Mouse (Mus musculus) liver, embryonic 14.5 days (tissue): Measurements from ENCODE around the gene Nup133. TPM values are rescaled to one million over a fixed set of nuclear protein-coding genes. Genes with fewer than 3 reads are reported as not detected.

ENCODE experiments used
- ATAC-seq: fragments of 200-750 bp; cut with Nextera tagmentation; 2 replicates; pipeline ENCODE4 v1.8.0; 2017; ENCODE audit warnings: moderate number of reproducible peaks, mild to moderate bottlenecking, moderate library complexity; ENCODE audit not compliant: insufficient read depth
- DNase-seq, 3 experiments: peaks; one replicate each; pipeline ENCODE4 v3.0.0-alpha.2; 2012 to 2013; ENCODE audit warnings: low read depth in 3 of 3, low spot score in 3 of 3
- H3K27ac ChIP-seq: fragments of 300-500 bp; sonication (generic); 2 replicates; pipeline ENCODE4 v1.5.1; 2014; ENCODE audit warnings: moderate library complexity, mild to moderate bottlenecking, control low read depth, inconsistent platforms
- H3K27me3 ChIP-seq: fragments of 300-500 bp; sonication (generic); 2 replicates; pipeline ENCODE4 v1.6.1; 2014; ENCODE audit warnings: mild to moderate bottlenecking, low read length, moderate library complexity; ENCODE audit not compliant: control insufficient read depth, insufficient read depth
- H3K36me3 ChIP-seq: fragments of 300-500 bp; sonication (generic); replicated peaks from 2 replicates; pipeline ENCODE4 v1.6.1; 2014; ENCODE audit warnings: low read depth; ENCODE audit not compliant: control insufficient read depth, insufficient read depth
- H3K4me1 ChIP-seq, 2 experiments: fragments of 200-500 bp in 1 of 2; fragments of 300-500 bp in 1 of 2; sonication (generic) in 1 of 2; replicated peaks; 2 replicates each; pipeline ENCODE4 v1.6.1; 2012 to 2014; ENCODE audit warnings: antibody characterized with exemption in 1 of 2, inconsistent platforms in 1 of 2, low read length in 1 of 2; ENCODE audit not compliant: control insufficient read depth in 2 of 2, insufficient read depth in 2 of 2
- H3K4me2 ChIP-seq: fragments of 300-500 bp; sonication (generic); 2 replicates; pipeline ENCODE4 v1.6.1; 2014; ENCODE audit warnings: low read depth, mild to moderate bottlenecking, control low read depth, moderate library complexity
- H3K4me3 ChIP-seq, 2 experiments: fragments of 200-500 bp in 1 of 2; fragments of 300-500 bp in 1 of 2; sonication (generic) in 1 of 2; 2 replicates each; pipeline ENCODE4 v1.5.1; 2012 to 2014; ENCODE audit warnings: low read depth in 2 of 2, low read length in 2 of 2, mild to moderate bottlenecking in 2 of 2, control low read depth in 1 of 2, inconsistent platforms in 1 of 2, moderate library complexity in 1 of 2; ENCODE audit not compliant: insufficient read depth in 1 of 2
- H3K9ac ChIP-seq: fragments of 300-500 bp; sonication (generic); replicated peaks from 2 replicates; pipeline ENCODE4 v1.6.1; 2014; ENCODE audit warnings: mild to moderate bottlenecking, control low read depth, moderate library complexity
- H3K9me3 ChIP-seq: fragments of 300-500 bp; sonication (generic); 2 replicates; pipeline ENCODE4 v1.6.1; 2016; ENCODE audit warnings: low read length, mixed read lengths; ENCODE audit not compliant: control insufficient read depth
- CTCF ChIP-seq: IDR thresholded peaks from 2 replicates; pipeline ENCODE4 v1.5.1; 2016; ENCODE audit warnings: antibody characterized with exemption, low read depth, control low read depth
- EP300 ChIP-seq: IDR thresholded peaks from 2 replicates; pipeline ENCODE4 v1.6.1; 2016; ENCODE audit warnings: antibody characterized with exemption, low read depth
- WGBS: fragments of 180-500 bp; shearing (Covaris S2); extraction: QIAGEN DNeasy Blood & Tissue Kit; methylation state at CpG from one replicate; pipeline ENCODE4 v1.1.7; 2014; ENCODE audit not compliant: insufficient replicate concordance; 5-methylcytosine and 5-hydroxymethylcytosine counted together
- polyA plus RNA-seq, 2 experiments: library from polyadenylated mRNA; depleted of rRNA in 1 of 2; stranded (reverse) in 1 of 2; unstranded in 1 of 2; fragments of >200 nt; fragmentation: Nextera tagmentation in 1 of 2; extraction: Ambion mirVana in 1 of 2; gene quantifications; 2 replicates each; pipeline versions ENCODE4 v1.2.1 to v1.2.3; 2012 to 2014

Gene Nup133
- polyA plus RNA-seq, 2 experiments, result 17.6 to 23.3 TPM

DNA sequence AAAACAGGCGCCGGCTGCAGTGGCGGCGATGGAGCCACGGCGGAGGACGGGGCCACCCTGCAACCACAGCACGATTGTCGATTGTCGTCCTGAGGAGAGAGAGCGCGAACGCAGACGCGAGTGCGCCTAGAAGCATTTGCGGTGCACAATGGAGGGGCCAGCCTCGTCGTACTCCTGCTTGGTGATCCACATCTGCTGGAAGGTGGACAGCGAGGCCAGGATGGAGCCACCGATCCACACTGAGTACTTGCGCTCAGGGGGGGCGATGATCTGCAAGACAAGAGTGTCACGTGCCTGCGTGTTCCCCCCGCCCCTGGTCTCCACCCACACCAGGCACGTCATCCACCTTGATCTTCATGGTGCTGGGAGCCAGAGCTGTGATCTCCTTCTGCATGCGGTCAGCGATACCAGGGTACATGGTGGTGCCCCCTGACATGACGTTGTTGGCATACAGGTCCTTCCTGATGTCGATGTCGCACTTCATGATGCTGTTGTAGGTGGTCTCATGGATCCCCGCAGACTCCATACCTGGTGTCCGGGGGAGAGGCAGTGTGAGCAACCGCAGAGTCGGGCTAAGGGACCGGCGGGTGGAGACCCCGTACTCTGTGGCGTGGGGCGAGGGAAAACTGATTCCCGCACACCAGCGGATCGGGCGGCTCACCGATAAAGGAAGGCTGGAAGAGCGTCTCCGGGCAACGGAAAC, 57.0 kb downstream of the Nup133 start:
- 4% methylated on average over 49 of the region's 49 CpGs for WGBS

DNA sequence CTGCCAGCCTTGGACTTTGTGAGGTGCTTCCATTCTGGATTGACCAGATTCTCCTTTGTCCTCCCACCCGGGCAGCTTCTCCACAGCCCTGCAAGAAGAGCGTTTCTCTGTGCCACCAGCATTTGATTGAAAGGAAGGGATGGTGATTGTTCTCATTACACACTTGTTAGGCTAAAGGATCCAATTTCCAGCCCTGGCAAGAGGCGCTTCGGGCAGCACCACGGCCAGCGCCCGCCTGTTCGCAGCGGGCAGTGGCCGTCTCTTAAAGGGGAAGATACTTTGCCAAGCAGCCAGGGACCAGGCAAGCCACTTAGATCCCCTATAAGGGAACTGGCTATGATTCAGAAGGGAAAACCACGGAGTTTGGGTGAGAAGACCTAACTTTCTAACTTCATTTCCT, 57.8 kb downstream of the Nup133 start:
- no peak overlapping the region for H3K9ac ChIP-seq
- no peaks in the 10 kb centered on the region for H3K36me3 ChIP-seq
- no peaks in the 10 kb centered on the region for H3K4me1 ChIP-seq
- H3K4me2 ChIP-seq, result no peak overlapping the region
- TF ChIP-seq CTCF (no peak), EP300 (no peak)
- H3K4me3 ChIP-seq, result no peak overlapping the region
- H3K27me3 ChIP-seq, result peaks cover 55% of the 10 kb centered on the region
- DNase-seq (no peak), ATAC-seq (no peak)
- under 1% methylated on average over 11 of the region's 11 CpGs for WGBS
- H3K27ac ChIP-seq, result no peak overlapping the region
- H3K9me3 ChIP-seq, result no peaks in the 10 kb centered on the region

More for the DNA sequence above, 57.0 kb downstream of the Nup133 start:
- no peak overlapping the region for H3K4me3 ChIP-seq
- H3K4me1 ChIP-seq, result no peaks in the 10 kb centered on the region
- peaks cover 55% of the 10 kb centered on the region for H3K27me3 ChIP-seq
- H3K36me3 ChIP-seq, result no peaks in the 10 kb centered on the region
- ATAC-seq (no peak), DNase-seq (no peak)
- TF ChIP-seq EP300 (no peak), CTCF (no peak)
- H3K27ac ChIP-seq, result no peak overlapping the region
- no peak overlapping the region for H3K4me2 ChIP-seq
- H3K9ac ChIP-seq, result no peak overlapping the region
- no peaks in the 10 kb centered on the region for H3K9me3 ChIP-seq

DNA sequence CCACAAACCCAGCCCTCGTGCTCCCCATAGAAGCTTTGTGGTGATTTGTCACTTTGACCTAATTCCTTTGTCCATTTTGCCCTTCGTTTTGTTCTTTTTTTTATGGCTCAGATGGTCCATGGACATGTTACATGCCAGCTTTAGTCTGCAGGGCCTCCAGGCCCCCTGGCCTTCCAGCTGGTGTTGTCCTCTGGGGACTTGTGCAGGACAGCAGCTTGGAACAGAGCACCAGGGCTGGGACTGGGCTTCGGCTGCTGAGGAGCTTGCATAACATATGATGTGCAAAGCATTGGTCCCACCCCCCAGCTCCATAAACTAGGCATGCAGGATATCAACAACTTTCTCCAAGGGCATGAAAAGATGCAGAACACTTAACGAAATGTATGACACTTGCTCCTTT, 59.3 kb downstream of the Nup133 start:
- DNase-seq, result no peak
- H3K27me3 ChIP-seq, result peaks cover 49% of the 10 kb centered on the region

DNA sequence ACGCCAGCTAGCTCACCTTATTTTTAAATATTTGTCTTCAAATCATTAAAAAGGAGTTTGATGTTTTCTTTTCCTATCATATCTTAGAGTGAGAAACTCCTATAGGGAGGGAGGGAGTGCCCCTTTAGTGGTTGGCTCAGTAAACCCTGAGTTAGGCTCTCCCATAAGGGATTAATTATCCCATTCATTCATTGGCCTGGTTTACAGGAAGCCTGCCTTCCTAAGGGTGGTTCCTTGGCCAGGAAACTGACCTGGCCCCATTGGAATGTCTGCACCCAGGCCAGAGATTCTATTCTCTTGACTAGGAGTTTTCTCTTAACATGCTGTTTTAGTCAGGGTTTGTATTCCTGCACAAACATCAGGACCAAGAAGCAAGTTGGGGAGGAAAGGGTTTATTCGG, 61.1 kb downstream of the Nup133 start:
- WGBS, result 50% methylated on average over 2 of the region's 2 CpGs
- H3K27me3 ChIP-seq, result peaks cover 36% of the 10 kb centered on the region
- ATAC-seq, result no peak

More for the DNA sequence above, 59.3 kb downstream of the Nup133 start:
- TF ChIP-seq CTCF, result no peak
- no peak for TF ChIP-seq EP300
- no peak overlapping the region for H3K4me2 ChIP-seq
- H3K4me3 ChIP-seq, result no peak overlapping the region
- WGBS, result 51% methylated on average over 4 of the region's 4 CpGs
- H3K4me1 ChIP-seq, result no peaks in the 10 kb centered on the region
- no peaks in the 10 kb centered on the region for H3K9me3 ChIP-seq
- no peak for ATAC-seq
- H3K27ac ChIP-seq, result no peak overlapping the region
- no peaks in the 10 kb centered on the region for H3K36me3 ChIP-seq
- H3K9ac ChIP-seq, result no peak overlapping the region

DNA sequence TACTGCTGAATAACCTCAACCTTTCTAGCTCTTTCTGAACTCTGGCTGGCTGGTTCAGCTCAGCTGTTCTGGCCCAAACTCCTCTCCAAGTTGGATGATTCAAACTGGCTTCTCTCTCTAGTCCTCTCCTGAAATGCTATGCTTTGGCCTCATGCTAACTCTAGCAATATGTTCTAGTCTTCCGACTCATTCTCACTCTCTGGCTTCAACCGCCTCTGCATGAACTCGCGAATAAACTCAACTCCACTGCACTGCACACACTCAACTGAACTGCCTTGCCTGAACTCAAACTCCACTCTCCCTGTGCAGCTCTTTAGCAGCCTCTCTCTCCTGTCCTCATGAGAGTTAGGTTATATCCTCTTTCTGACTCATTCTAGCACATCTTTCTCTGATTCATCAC, 61.9 kb downstream of the Nup133 start:
- 79% methylated on average over 4 of the region's 4 CpGs for WGBS
- no peaks in the 10 kb centered on the region for H3K4me1 ChIP-seq
- H3K36me3 ChIP-seq, result no peaks in the 10 kb centered on the region
- no peak overlapping the region for H3K9ac ChIP-seq
- H3K4me2 ChIP-seq, result no peak overlapping the region
- ATAC-seq (no peak), DNase-seq (no peak)
- no peak overlapping the region for H3K27ac ChIP-seq
- no peak overlapping the region for H3K4me3 ChIP-seq
- no peaks in the 10 kb centered on the region for H3K9me3 ChIP-seq
- TF ChIP-seq EP300, result no peak
- TF ChIP-seq CTCF, result no peak
- peaks cover 28% of the 10 kb centered on the region for H3K27me3 ChIP-seq

More for the DNA sequence above, 61.1 kb downstream of the Nup133 start:
- Histone ChIP-seq H3K9ac (no peak overlapping the region), H3K4me2 (no peak overlapping the region), H3K4me1 (no peaks in the 10 kb centered on the region), H3K36me3 (no peaks in the 10 kb centered on the region), H3K4me3 (no peak overlapping the region), H3K9me3 (no peaks in the 10 kb centered on the region), H3K27ac (no peak overlapping the region)
- TF ChIP-seq EP300 (no peak), CTCF (no peak)
- DNase-seq, result no peak
